In genomic region chr15:100202431-100203015, GRCm38 (mm10) we compare ENCODE assay signal across 25 mouse cellular contexts. TPM values are rescaled to one million over a fixed set of nuclear protein-coding genes. Genes with fewer than 3 reads are reported as not detected.
DNase-seq lines count a peak whose midpoint lies in the region; ATAC-seq and TF ChIP-seq lines count a peak whose summit lies in the region.
"Had no signal": no experiment of that assay in that cellular context is flagged by ENCODE, and none has a peak within 500 bp of the region (broad histone marks: within the 10 kb centered on the region; RNA-seq: fewer than 3 reads in every experiment).

No protein-coding gene starts in this region.

- DNase-seq in gastrocnemius, adult 2 months: no peak
- no peak for DNase-seq in gastrocnemius, postnatal 10 days
- no peak for DNase-seq in heart, postnatal 25 days (ENCODE audit: low spot score)
- peak; percentile 44 to 57 for DNase-seq in left cerebral cortex, postnatal 36 days (ENCODE audit: low spot score in 2 of 2)
- DNase-seq in left cerebral cortex, postnatal 4 days: no peak
- DNase-seq: adrenal gland, postnatal 25 days; cerebellum, adult 11 months; cerebellum, postnatal 14 days; gastrocnemius, postnatal 25 days; kidney, adult 2 months; kidney, postnatal 10 days; liver; lung, postnatal 36 days; right cerebral cortex, postnatal 14 days; thymus, postnatal 25 days had no signal

- H3K27me3 ChIP-seq in heart, embryonic 14.5 days (ENCODE audit: control insufficient read depth, insufficient read depth, low read length): no peaks in the 10 kb centered on the region
- H3K27me3 ChIP-seq: embryonic facial prominence, embryonic 12.5 days; hindbrain, embryonic 15.5 days; liver, embryonic 15.5 days; lung, embryonic 15.5 days; megakaryocyte, embryonic 14.5 days; midbrain, embryonic 13.5 days; stomach, embryonic 15.5 days had no signal

- peak overlapping the region; percentile 70 for H3K27ac ChIP-seq in gastrocnemius, adult 2 months
- peak overlapping the region; percentile 88 to 91 for H3K27ac ChIP-seq in heart, embryonic 14.5 days (replicated peaks in 1 of 2; ENCODE audit: control insufficient read depth in 1 of 2, insufficient read depth in 1 of 2, low read depth in 2 of 2, low read length in 2 of 2)
- H3K27ac ChIP-seq in olfactory bulb, adult 2 months (ENCODE audit: insufficient read depth, low read depth, low read length): peak overlapping the region; percentile 56
- H3K27ac ChIP-seq: embryonic facial prominence, embryonic 12.5 days; hindbrain, embryonic 15.5 days; limb, embryonic 10.5 days; liver, embryonic 15.5 days; lung, embryonic 15.5 days; midbrain, embryonic 13.5 days; stomach, embryonic 15.5 days had no signal

- peaks cover 32 to 48% of the 10 kb centered on the region in 2 experiments for H3K4me1 ChIP-seq in heart, embryonic 14.5 days (ENCODE audit: control insufficient read depth in 2 of 2, insufficient read depth in 2 of 2, low read length in 2 of 2)
- peaks cover 24% of the 10 kb centered on the region for H3K4me1 ChIP-seq in olfactory bulb, adult 2 months (ENCODE audit: control insufficient read depth, insufficient read depth, low read length)
- H3K4me1 ChIP-seq: embryonic facial prominence, embryonic 12.5 days; hindbrain, embryonic 15.5 days; limb, embryonic 10.5 days; liver, embryonic 15.5 days; midbrain, embryonic 13.5 days had no signal

- 0 out of 2 replicates have a peak, but pooled peaks have one; percentile 25 for ATAC-seq in heart, embryonic 14.5 days (ENCODE audit: insufficient number of reproducible peaks, insufficient read depth, low FRiP score, low read depth)
- ATAC-seq: midbrain, embryonic 13.5 days had no signal

- no peak for TF ChIP-seq POLR2A in olfactory bulb, adult 2 months (IDR thresholded peaks at IDR 0.05; ENCODE audit: insufficient read depth, low read depth, low read length)

- peak overlapping the region; percentile 48 for H3K4me2 ChIP-seq in heart, embryonic 14.5 days (ENCODE audit: low read length)
- H3K4me2 ChIP-seq: embryonic facial prominence, embryonic 12.5 days; hindbrain, embryonic 15.5 days; liver, embryonic 15.5 days; lung, embryonic 15.5 days; midbrain, embryonic 13.5 days; stomach, embryonic 15.5 days had no signal

- H3K9ac ChIP-seq in heart, embryonic 14.5 days (ENCODE audit: low read length): peak overlapping the region; percentile 36; the same call in 1 of the 2 replicates
- H3K9ac ChIP-seq: embryonic facial prominence, embryonic 12.5 days; hindbrain, embryonic 15.5 days; liver, embryonic 15.5 days; lung, embryonic 15.5 days; midbrain, embryonic 13.5 days; stomach, embryonic 15.5 days had no signal

- H3K36me3 ChIP-seq in heart, embryonic 14.5 days (ENCODE audit: control insufficient read depth, insufficient read depth, low read length): peaks cover 57% of the 10 kb centered on the region

- no peaks in the 10 kb centered on the region for H3K9me3 ChIP-seq in heart, embryonic 14.5 days (ENCODE audit: control insufficient read depth, low read length)
- H3K9me3 ChIP-seq: embryonic facial prominence, embryonic 12.5 days; hindbrain, embryonic 15.5 days; limb, embryonic 10.5 days; liver, embryonic 15.5 days; lung, embryonic 15.5 days; megakaryocyte, embryonic 14.5 days; midbrain, embryonic 13.5 days; stomach, embryonic 15.5 days had no signal

- no peak overlapping the region for H3K4me3 ChIP-seq in gastrocnemius, adult 2 months
- no peak overlapping the region; a peak in 1 of 4 replicates for H3K4me3 ChIP-seq in heart, embryonic 14.5 days (ENCODE audit: control insufficient read depth in 1 of 2, insufficient read depth in 1 of 2, low read depth in 1 of 2, low read length in 2 of 2)
- no peak overlapping the region for H3K4me3 ChIP-seq in olfactory bulb, adult 2 months (ENCODE audit: insufficient read depth, low read depth, low read length)
- H3K4me3 ChIP-seq: embryonic facial prominence, embryonic 12.5 days; hindbrain, embryonic 15.5 days; limb, embryonic 10.5 days; liver, embryonic 15.5 days; lung, embryonic 15.5 days; megakaryocyte, embryonic 14.5 days; midbrain, embryonic 13.5 days; stomach, embryonic 15.5 days had no signal

- 43% methylated on average over 4 of the region's 4 CpGs for WGBS in heart, embryonic 14.5 days
- WGBS in olfactory bulb, adult 2 months: 39% methylated on average over 4 of the region's 4 CpGs

- intact Hi-C loops in gastrocnemius, adult 2 months (cut with DNase I): no loop called here
- intact Hi-C loops in heart, postnatal 25 days (cut with DNase I): no loop called here
- intact Hi-C loops in left cerebral cortex, postnatal 36 days (cut with DNase I): no loop called here
- intact Hi-C loops in left cerebral cortex, postnatal 4 days (cut with DNase I): no loop called here

- no peak for TF ChIP-seq CTCF in gastrocnemius, adult 2 months (IDR thresholded peaks at IDR 0.05)
- no peak for TF ChIP-seq CTCF in olfactory bulb, adult 2 months (IDR thresholded peaks at IDR 0.05; ENCODE audit: insufficient read depth, low read depth, low read length)

RNA-seq across cellular contexts. Expression of gene Atf1, which starts 25.1 kb away (rescaled TPM):
- total RNA-seq in gastrocnemius, adult 2 months (2021): 10 to 100 TPM; 55.4 to 56.6 TPM
- total RNA-seq in gastrocnemius, postnatal 10 days (2021): 10 to 100 TPM; 51.5 to 55.9 TPM
- 36.8 and 37.1 TPM in 2 replicates for polyA plus RNA-seq in heart, embryonic 14.5 days (2014; fragmentation: Nextera tagmentation; extraction: Ambion mirVana)
- total RNA-seq in heart, postnatal 25 days (2021): 10 to 100 TPM; 46.0 to 51.8 TPM
- total RNA-seq in left cerebral cortex, postnatal 36 days (2021): 10 to 100 TPM; 14.0 to 20.8 TPM
- total RNA-seq in left cerebral cortex, postnatal 4 days (2021): 10 to 100 TPM; 17.1 to 23.4 TPM
- polyA plus RNA-seq in olfactory bulb, adult 2 months (2012; ENCODE audit: insufficient read depth, insufficient read length, low replicate concordance, missing spikeins): not detected in 2 replicates

Comparison
In these comparisons a context has a peak if more than half of its experiments do, and no peak if none do; other contexts are left out.
1. DNase-seq: peak in left cerebral cortex, postnatal 36 days (2 of 2); none in gastrocnemius, adult 2 months (single experiment), gastrocnemius, postnatal 10 days (single experiment), heart, postnatal 25 days (single experiment) and left cerebral cortex, postnatal 4 days (single experiment).
2. Peak in every context shown above with its lines, with median percentiles within 50 percentile points of each other: H3K27ac ChIP-seq.